In genomic region chr4:148804137-148804779, GRCm38 (mm10) we compare ENCODE assay signal across 8 mouse cellular contexts. TPM values are rescaled to one million over a fixed set of nuclear protein-coding genes. Genes with fewer than 3 reads are reported as not detected.
DNase-seq lines count a peak whose midpoint lies in the region; ATAC-seq lines count a peak whose summit lies in the region.

Casz1 (plus strand) TSS chr4:148804429.

- H3K9ac ChIP-seq in hindbrain, embryonic 12.5 days: peak within 1 kb of the TSS; percentile 57
- H3K9ac ChIP-seq in lung, embryonic 15.5 days: peak within 1 kb of the TSS; percentile 60

- H3K27ac ChIP-seq in hindbrain, embryonic 12.5 days: peak within 1 kb of the TSS; percentile 60
- H3K27ac ChIP-seq in lung, embryonic 15.5 days: peak within 1 kb of the TSS; percentile 67

- peak; percentile 92 for DNase-seq in WW6 (ENCODE audit: low read depth, low spot score)
- peak; percentile 90 to 93 for DNase-seq in cerebellum, postnatal 14 days
- peak; percentile 74 to 81 for DNase-seq in frontal cortex, postnatal 25 days (ENCODE audit: low spot score in 2 of 2)
- peak; percentile 91 to 93 for DNase-seq in layer of hippocampus, postnatal 10 days (ENCODE audit: low spot score in 2 of 2)
- DNase-seq in retina, embryonic 14.5 days (ENCODE audit: low spot score): peak; percentile 98

- H3K4me2 ChIP-seq in hindbrain, embryonic 12.5 days (replicated peaks): peak within 1 kb of the TSS; percentile 82
- H3K4me2 ChIP-seq in lung, embryonic 15.5 days: peak within 1 kb of the TSS; percentile 100

- H3K36me3 ChIP-seq in hindbrain, embryonic 12.5 days: no peaks in the 10 kb centered on the region
- H3K36me3 ChIP-seq in lung, embryonic 15.5 days: no peaks in the 10 kb centered on the region

- H3K4me3 ChIP-seq in hindbrain, embryonic 12.5 days: peak within 1 kb of the TSS; percentile 49
- H3K4me3 ChIP-seq in lung, embryonic 15.5 days: peak within 1 kb of the TSS; percentile 75

- peaks cover 44% of the 10 kb centered on the region for H3K4me1 ChIP-seq in hindbrain, embryonic 12.5 days
- H3K4me1 ChIP-seq in lung, embryonic 15.5 days: peaks cover 49% of the 10 kb centered on the region

- peaks cover 80% of the 10 kb centered on the region for H3K27me3 ChIP-seq in hindbrain, embryonic 12.5 days
- H3K27me3 ChIP-seq in lung, embryonic 15.5 days: peaks cover 60% of the 10 kb centered on the region

- ATAC-seq in hindbrain, embryonic 12.5 days (ENCODE audit: low FRiP score): peak; percentile 81
- peak; percentile 82 for ATAC-seq in lung, embryonic 15.5 days (ENCODE audit: borderline replicate concordance, extremely low read depth, low FRiP score, low TSS enrichment)
- no peak for ATAC-seq in erythroid progenitor cell, adult 5-6 weeks (replicated peaks; ENCODE audit: low FRiP score, poor library complexity, severe bottlenecking)

- WGBS in hindbrain, embryonic 12.5 days: under 1% methylated on average over 66 of the region's 68 CpGs
- under 1% methylated on average over 68 of the region's 68 CpGs for WGBS in lung, embryonic 15.5 days

- H3K9me3 ChIP-seq in hindbrain, embryonic 12.5 days (replicated peaks): no peaks in the 10 kb centered on the region
- H3K9me3 ChIP-seq in lung, embryonic 15.5 days: no peaks in the 10 kb centered on the region

RNA-seq across cellular contexts. Expression of gene Casz1, which starts in this region (rescaled TPM):
- polyA plus RNA-seq in hindbrain, embryonic 12.5 days (2016; fragmentation: Nextera tagmentation; extraction: Ambion mirVana): 7.1 and 8.9 TPM in 2 replicates
- 1 to 10 TPM; 1.1 to 1.3 TPM for total RNA-seq in layer of hippocampus, postnatal 10 days (2021)
- 5.4 and 6.5 TPM in 2 replicates for polyA plus RNA-seq in lung, embryonic 15.5 days (2015; fragmentation: Nextera tagmentation; extraction: Ambion mirVana)
- 1.4 and 2.5 TPM in 2 replicates for total RNA-seq in erythroid progenitor cell, adult 5-6 weeks (2015; ENCODE audit: low replicate concordance)
- total RNA-seq in erythroid progenitor cell, adult 5-6 weeks (2017; ENCODE audit: low replicate concordance): 1.1 and 3.1 TPM in 2 replicates
